Mouse (Mus musculus) brain, embryonic 18.5 days (tissue): ENCODE results near the gene Lrp2.
"Not testable (repeated sequence)": the region's sequence is repeated elsewhere in the genome, so short reads cannot be mapped to it uniquely, and the experiment has no call there.

Experiments
- DNase-seq: peaks from one replicate; pipeline ENCODE4 v3.0.0-alpha.2; 2012; ENCODE audit warnings: low read depth, low spot score

The Lrp2 gene

DNA sequence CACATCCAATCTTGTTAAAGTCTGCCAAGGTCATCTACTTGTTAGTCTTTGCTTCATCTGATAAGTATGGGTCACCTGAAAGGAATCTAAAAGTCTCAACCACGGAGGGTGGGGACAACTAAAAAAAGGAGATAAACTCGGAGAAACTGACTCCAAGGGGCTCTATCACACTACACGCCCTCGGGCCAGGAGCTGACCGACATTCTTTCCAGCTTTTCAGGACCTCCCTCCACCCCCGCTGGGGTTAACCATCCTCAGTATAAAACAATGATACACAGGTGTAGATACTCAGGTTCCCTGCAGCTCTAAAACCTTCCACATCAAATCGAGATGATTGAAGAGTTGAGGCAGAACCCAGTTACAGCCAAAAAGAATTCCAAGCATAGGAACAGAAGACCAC, 3.0 kb downstream of the Lrp2 start:
- DNase-seq: no peak

DNA sequence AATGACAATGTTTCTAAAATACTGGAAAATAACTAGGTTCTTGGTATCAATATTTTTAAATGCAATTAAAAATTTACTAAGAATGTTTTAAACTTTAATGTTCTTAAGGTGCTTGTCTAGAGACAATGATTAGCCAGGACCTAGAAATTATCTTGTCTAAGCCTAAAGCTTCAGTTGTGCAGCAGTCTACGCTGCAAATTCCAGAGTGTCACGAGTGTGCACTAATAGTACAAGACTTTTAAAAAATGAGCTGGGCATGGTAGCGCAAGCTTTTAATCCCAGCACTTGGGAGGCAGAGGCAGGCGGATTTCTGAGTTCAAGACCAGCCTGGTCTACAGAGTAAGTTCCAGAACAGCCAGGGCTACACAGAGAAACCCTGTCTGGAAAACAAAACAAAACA, 3.8 kb downstream of the Lrp2 start:
- not testable (repeated sequence) for DNase-seq

DNA sequence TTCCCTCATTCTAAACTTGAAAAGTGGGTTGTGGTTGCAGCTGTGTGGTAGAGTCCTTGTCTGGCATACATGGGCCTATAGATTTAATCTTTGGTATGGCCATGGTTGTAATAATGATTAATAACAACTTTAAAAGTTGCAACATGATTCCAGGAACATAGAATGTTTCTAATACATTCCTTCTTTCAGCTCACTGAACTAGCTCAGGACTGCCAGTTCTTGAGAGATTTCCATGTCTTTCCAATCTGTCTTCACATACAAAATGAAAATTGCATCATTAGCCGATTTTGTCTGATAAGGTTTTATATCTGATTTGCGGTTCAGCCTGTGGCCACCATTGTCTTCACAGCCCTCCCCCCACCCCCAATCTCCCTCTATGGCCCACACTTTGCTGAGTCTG, 5.8 kb downstream of the Lrp2 start:
- DNase-seq: no peak

DNA sequence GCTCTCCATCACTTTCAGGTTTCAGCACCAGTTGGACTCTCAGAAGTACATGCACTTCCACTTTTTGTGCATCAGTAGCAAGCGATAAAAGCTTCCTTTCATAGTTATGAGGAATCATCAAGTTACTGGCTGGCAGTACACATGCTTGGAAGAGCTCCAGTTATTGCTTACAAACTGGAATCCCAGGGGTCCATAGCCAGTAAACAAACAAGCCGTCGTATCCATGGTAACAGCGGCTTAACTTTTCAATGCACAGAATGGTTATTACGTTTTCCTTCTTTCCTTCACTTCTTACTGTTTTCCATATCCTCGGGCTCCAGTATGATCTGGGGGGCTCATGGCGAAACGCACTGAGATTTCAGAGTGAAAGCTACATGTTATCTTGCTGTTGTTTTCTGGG, 7.7 kb downstream of the Lrp2 start:
- no peak for DNase-seq

GRCm38 (mm10) chr2:69576531-69576930, 9.3 kb downstream of the Lrp2 start:
- no peak for DNase-seq

DNA sequence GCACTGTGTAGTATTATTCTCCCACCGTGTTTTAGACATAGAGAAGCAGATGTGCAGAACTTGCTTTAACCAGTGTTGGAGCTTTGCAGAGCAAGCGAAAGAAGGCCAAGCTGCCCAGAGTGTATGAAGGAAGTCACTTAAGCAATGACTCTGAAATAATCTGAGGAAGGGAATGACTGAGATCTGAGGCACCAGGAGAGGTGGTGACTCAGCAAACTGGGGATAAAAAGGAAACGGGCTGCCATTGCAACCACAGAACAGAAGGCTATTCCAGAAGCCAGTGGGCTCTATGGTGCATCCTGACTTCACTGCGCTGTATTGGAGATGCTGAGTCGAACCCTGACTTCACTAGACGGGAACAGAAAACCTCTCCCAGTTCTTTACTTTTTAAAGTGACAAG, 10.9 kb downstream of the Lrp2 start:
- no peak for DNase-seq

GRCm38 (mm10) chr2:69574261-69574660, 11.6 kb downstream of the Lrp2 start:
- no peak for DNase-seq

- DNase-seq: no peak
Measured at GRCm38 (mm10) chr2:69573733-69574054, 12.2 kb downstream of the Lrp2 start.

GRCm38 (mm10) chr2:69573038-69573732, 12.7 kb downstream of the Lrp2 start:
- no peak for DNase-seq

GRCm38 (mm10) chr2:69570556-69570955, 15.3 kb downstream of the Lrp2 start:
- no peak for DNase-seq

GRCm38 (mm10) chr2:69566281-69566680, 19.6 kb downstream of the Lrp2 start:
- no peak for DNase-seq

GRCm38 (mm10) chr2:69563492-69563891, 22.4 kb downstream of the Lrp2 start:
- DNase-seq: no peak

DNA sequence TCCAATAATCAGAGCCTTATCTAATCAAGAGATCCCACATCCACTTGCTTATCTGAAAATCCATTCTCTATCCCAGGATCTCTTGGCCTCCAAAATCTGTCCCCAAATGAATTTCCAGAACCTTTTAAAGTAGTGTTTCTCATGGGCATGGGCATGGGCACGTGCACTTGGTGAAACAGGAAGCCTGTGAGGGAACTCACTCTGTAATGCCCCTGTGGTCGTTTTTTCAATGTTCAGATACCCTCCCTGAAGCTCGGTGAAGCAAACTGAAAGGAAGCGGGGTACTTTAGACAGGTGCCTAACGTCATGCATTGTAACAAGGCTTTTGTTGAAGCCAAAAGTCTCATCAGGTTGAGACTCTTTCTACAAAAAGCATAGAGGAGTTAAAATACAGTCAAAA, 23.1 kb downstream of the Lrp2 start:
- DNase-seq: no peak

DNA sequence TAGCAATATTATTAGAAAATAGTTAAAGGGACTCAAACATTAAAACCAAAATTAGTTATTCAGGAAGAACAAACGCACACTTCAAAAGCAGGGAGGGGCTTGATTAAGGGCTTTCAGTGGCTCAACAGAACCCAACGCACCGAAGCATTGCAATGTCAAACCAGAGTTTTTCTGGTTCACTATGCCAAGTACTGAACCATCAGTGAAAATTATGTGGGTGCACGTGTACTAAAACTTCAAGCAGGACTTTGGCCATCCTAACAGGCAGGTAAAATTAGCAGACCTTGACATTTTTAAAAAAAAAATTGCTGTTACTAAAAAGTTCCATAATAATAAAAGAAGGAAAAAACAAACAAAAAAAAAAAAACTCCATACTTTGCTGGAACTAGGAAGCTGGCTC, 25.6 kb downstream of the Lrp2 start:
- no peak for DNase-seq

GRCm38 (mm10) chr2:69559380-69559779, 26.5 kb downstream of the Lrp2 start:
- no peak for DNase-seq

DNA sequence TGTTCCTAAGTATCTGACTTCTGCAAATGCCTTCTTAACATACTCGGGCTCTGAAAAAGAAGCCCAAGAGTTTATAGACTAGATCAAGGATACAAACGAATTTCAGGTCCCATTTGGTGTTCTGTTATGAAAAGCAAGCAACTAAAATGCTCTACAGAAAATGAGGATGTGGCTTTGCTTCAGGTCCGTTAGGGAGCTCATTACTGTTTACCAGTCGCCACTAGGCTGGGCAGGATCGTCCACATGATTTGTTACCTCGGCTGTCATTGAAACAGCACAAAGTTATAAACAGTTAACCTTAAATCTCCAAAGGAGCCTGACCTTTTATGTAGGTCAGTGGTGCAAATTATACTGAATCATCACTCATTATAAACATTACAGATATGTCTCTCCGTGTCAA, 29.2 kb downstream of the Lrp2 start:
- no peak for DNase-seq

GRCm38 (mm10) chr2:69551639-69552038, 34.2 kb downstream of the Lrp2 start:
- DNase-seq: no peak

GRCm38 (mm10) chr2:69546823-69547222, 39.0 kb downstream of the Lrp2 start:
- no peak for DNase-seq

DNA sequence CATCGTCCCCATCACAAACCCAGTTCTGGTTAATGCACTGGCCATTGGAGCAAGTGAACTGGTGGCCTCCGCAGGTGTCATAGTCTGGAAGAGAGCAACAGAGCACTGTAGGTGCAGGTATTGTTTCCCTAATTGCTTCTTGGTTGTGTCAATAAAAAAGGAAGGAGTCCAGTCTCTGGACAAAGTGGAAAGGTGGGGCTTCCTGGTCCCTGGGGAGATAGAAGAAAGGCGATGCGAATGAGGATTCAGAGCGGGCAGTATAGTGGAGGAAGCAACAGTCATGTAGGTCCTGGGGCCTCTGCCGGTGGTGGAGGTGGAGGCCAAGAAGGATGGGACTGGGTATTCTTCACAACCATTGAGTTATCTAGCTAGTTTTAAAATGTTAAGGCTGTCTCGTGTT, 49.8 kb downstream of the Lrp2 start:
- no peak for DNase-seq

GRCm38 (mm10) chr2:69531528-69532055, 54.3 kb downstream of the Lrp2 start:
- no peak for DNase-seq

GRCm38 (mm10) chr2:69530691-69531527, 55.0 kb downstream of the Lrp2 start:
- no peak for DNase-seq

DNA sequence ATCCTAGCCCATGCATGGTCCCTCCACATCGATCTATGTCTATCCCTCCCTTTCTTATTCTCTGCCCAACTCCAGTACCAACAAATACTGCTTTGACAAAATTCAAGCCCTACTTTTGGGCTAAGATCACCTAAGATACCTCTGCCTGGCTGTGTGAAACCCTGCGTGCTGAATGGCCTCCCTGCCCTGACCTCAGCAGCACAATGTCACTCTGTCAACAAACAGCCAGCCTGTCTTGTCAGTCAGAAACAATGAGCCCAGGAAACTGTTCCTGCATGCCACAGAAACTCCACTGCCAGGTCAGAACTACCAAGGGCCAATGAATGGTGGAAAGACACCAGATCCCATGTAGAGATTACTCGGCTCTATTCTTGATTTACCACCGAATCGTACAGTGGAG, 55.7 kb downstream of the Lrp2 start:
- no peak for DNase-seq

DNA sequence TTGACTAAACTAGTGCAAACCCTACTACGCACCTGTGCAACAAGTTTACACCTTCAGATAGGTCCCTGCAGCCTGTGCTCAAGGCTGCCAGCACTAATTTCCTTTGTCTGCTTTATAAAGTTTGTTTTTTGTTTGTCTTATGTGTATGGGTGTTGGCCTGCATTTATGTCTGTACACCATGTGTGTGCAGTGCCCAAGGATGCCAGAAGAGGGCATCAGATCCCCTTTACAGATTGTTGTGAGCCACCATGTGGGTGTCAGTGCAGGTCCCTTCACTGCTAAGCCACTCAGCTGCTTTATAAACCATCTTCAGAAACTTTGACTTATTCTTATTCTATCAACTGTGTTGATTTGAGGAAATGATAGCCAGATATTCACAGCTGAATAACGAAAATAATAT, 65.6 kb downstream of the Lrp2 start:
- no peak for DNase-seq
